Mouse (Mus musculus): ENCODE data around the gene Mrgprh. TPM values are rescaled to one million over a fixed set of nuclear protein-coding genes. Genes with fewer than 3 reads are reported as not detected.

The Mrgprh gene
- 1 to 10 TPM; 5.3 to 5.6 TPM for total RNA-seq (2021)

DNA sequence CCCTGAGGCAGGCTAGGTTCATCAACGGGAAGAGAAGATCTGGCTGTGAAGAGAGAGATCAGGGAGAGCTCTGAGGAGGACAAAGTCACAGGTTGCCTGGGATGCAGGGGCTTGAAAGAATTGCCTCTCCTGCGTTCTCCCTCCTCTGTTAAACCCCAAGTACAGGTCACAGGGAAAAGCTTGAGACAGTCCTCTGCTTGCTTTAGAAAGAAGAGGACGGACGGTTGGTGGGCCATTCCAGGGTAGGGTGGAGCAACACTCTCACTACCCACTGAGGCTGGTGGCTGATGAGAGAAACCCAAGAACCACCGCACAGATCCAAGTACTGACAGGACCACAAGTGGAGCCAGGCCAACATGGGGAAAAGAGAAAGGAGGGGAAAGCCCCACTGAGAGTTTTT lies at the start of gene Mrgprh:
Gene Mrgprh, plus strand, starts transcription at position 301 of the 400 bp plus-strand sequence.
- no peak for DNase-seq
- intact Hi-C loops (cut with DNase I), result no loop called here

GRCm38 (mm10) chr17:12830351-12830750 lies 45.5 kb upstream of the Mrgprh start:
- DNase-seq, result no peak
- intact Hi-C loops (cut with DNase I), result no loop called here

- DNase-seq, result peak; percentile 58 to 64
- intact Hi-C loops (cut with DNase I), result no loop called here
Observed at GRCm38 (mm10) chr17:12832231-12832630, 43.6 kb upstream of the Mrgprh start.

GRCm38 (mm10) chr17:12832657-12833056 lies 43.2 kb upstream of the Mrgprh start:
- intact Hi-C loops (cut with DNase I), result no loop called here
- DNase-seq, result no peak

DNA sequence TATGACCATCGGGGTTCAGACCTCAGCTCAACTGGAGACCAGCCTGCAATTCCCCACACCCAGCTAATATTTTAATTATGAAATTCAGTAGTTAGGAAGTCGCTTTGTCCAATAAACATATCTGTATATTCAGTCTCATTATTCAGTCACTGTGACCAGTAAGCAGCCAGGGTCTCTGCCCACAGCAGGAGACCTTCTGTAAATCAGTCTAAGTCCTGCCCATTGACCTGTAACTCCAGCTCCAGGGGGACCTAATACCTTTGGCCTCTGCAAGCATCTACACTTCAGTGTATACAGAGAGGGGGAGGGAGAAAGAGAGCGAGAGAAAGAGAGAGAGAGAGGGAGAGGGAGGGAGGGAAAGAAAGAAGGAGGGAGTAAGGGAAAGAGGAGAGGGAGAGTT lies 41.5 kb upstream of the Mrgprh start:
- no peak for DNase-seq
- intact Hi-C loops (cut with DNase I), result no loop called here

DNA sequence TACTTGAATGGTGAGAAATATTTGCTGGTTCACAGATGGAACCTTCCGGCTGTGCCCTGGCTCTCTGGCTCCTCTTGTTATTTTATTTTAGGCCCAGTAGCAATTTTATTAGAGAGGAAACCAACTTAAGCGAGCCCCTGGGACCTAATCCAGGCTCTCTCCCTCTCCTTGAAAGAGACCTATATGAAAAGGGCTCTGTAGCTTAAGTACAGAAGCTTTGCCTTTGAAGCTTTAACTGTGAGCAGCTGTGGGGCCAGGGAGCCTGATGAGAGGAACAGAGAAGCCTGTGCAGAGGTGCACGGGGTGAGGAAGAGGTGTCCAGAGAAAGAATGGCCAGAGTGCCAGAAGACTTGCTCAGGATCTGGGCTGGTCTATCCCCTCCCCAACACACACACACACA lies 41.0 kb upstream of the Mrgprh start:
- intact Hi-C loops (cut with DNase I), result no loop called here
- DNase-seq, result no peak

GRCm38 (mm10) chr17:12835738-12836137 lies 40.1 kb upstream of the Mrgprh start:
- no peak for DNase-seq
- intact Hi-C loops (cut with DNase I), result no loop called here

DNA sequence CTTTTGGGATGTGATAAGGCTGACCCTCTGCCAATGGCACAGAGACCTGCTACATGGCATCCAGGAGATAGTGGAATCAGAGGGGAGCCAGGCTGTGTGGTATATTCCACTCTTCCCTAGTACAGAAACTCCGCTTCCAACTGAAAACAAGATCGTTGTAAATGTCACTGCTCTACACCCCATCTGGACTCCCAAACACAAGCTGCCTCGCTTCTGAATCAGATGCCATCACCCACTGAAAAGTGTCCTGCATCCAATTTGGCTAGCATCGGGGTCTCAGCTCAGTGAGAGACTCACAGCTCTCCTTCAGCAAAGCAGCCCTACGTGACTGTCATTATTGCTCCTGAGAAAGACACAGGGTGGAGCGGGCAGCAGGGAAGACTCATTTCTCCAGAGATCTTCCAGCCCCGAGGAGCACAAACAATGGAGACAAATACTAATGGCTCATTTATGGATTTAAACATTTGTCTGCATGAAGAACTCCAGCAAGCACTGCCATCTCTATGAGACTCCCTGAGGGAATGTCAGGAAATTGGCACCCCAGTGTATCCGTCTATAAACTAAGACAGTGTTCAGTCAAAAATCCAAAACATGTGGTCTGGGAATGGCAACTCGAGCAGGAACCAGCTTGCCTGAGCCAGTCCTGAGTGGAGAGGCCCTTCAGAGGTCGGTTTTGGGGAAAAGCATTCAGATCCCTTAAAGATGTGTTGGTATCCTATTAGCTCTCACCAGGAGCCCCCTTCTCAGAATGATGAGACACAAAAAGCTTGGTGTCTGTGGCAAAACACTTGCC lies 36.2 kb upstream of the Mrgprh start:
- intact Hi-C loops (cut with DNase I), result no loop called here
- DNase-seq, result no peak

GRCm38 (mm10) chr17:12843826-12844225 lies 32.0 kb upstream of the Mrgprh start:
- intact Hi-C loops (cut with DNase I), result no loop called here
- no peak for DNase-seq

DNA sequence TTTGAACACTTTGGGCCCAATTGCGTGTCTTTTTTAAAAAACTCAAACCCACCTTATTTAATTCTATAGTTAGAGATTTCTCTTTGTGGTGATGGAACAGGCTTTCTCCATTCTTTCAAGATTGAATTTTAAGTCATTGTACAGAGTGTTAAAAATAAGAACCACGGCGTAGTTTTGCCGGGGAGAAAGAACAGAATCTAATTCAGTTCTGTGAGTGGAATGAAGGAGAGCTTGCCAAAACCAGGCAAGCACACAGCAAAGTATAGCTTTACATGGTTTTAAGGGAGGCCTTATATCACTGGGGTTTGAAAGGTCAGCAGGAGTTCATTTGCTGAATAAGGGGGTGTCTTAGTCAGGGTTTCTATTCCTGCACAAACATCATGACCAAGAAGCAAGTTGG lies 31.3 kb upstream of the Mrgprh start:
- no peak for DNase-seq
- intact Hi-C loops (cut with DNase I), result no loop called here

DNA sequence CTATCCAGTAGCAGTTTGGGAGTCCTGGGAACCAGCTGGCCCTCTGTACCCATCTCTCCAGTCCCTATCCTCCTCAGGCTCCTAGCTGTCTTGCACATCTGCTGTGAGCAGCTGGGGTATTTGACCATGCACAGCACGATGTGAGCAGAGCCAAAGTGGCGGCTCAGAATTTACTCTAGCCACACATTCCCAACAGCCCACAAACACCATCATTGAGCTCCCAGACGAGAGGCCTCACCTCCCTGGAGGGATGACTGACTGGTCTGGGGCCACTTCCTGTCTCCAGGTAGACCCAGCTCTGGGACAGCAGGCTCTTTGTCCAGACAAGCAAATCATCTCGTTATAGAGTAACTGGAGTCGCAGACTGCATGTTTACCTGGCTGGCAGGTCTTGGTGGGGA lies 30.0 kb upstream of the Mrgprh start:
- DNase-seq, result no peak
- intact Hi-C loops (cut with DNase I), result no loop called here

- intact Hi-C loops (cut with DNase I), result no loop called here
- no peak for DNase-seq
Observed at GRCm38 (mm10) chr17:12846474-12846873, 29.4 kb upstream of the Mrgprh start.

DNA sequence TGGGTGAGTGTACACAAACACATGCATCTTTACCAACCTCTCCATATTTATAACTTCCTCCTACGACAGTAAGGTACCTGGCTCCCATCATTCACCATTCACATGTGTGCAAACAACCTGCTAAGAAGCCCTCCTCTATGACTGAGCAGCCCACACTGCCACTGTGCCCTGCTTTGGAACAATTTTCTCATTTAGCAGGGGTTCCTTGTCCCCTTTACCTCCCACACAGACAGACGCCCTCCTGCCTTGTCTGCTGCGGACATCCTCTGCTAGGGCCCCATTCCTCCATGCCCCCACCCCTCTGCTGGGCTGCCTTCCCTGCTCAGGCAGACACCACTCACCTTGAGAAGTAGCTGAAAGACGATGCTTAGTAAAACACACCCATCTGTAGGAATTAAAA lies 28.1 kb upstream of the Mrgprh start:
- DNase-seq, result no peak
- intact Hi-C loops (cut with DNase I), result no loop called here

DNA sequence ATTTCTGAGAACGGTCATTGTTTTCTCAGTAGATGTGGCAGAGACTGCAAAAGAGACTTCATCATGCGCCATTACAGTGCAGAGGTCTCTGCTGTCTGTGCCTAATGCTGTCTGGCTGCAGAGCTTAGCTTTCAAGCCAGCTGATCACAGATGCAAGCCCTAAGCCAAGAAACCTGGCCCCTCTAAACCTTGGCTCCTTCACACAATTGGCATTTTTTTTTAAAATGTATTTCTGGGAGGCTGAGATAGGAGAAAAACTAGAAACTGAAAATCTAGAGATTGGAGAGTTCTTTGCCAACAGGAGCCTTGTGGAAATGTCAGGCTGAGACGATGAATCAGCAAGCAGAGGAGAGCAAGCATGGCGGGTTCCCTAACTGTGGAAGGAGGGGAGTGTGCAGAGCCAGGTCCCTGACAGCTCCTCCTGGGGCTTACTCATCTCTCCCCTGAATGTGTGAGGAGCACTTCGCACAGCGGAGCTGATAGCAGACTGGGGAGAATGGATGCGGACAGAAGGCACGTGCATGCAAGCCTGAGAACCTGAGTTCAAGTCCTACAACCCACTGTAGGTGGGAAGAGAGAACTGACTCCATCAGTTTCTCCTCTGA lies 26.0 kb upstream of the Mrgprh start:
- no peak for DNase-seq
- intact Hi-C loops (cut with DNase I), result no loop called here

GRCm38 (mm10) chr17:12851689-12852088 lies 24.1 kb upstream of the Mrgprh start:
- no peak for DNase-seq
- intact Hi-C loops (cut with DNase I), result no loop called here

- intact Hi-C loops (cut with DNase I), result no loop called here
- DNase-seq, result no peak
Observed at GRCm38 (mm10) chr17:12853821-12854220, 22.0 kb upstream of the Mrgprh start.

DNA sequence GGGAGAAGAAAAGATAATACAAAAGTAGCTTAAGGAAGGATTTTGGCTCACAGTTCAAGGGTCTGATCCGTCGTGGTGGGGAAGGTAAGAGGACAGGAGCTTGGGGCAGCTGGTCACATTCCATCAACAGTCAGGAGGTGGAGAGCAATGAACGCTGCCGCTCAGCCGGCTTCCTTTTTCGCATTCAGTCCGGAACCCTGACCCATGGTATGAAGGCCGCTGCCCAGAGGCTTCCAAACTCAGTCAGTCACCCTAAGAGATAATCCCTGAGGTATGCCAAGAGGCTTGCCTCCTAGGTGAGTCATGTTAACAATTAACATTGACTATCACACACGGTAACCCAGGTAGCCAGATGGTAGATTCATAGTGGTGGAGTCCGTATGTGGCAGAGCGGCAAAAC lies 21.4 kb upstream of the Mrgprh start:
- intact Hi-C loops (cut with DNase I), result no loop called here
- no peak for DNase-seq

GRCm38 (mm10) chr17:12857395-12857794 lies 18.4 kb upstream of the Mrgprh start:
- intact Hi-C loops (cut with DNase I), result no loop called here
- no peak for DNase-seq

DNA sequence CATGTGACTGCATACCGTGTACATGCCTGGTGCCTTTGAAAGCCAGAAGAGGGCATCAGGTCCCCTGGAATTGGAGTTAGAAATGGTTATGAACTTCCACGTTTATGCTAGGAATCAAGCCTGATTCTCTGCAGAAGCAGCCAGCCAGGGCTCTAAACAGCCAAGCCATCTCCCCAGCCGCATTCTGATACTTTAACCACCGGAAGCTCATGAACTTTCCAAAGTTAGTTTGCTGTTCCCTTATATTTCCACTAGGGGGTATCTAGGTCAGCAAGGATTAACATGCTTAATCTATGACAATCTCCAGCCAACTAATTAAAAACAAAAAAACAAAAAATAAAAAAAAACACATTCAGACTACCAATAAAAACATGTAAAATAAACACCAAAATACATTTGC lies 17.8 kb upstream of the Mrgprh start:
- intact Hi-C loops (cut with DNase I), result no loop called here
- DNase-seq, result no peak

DNA sequence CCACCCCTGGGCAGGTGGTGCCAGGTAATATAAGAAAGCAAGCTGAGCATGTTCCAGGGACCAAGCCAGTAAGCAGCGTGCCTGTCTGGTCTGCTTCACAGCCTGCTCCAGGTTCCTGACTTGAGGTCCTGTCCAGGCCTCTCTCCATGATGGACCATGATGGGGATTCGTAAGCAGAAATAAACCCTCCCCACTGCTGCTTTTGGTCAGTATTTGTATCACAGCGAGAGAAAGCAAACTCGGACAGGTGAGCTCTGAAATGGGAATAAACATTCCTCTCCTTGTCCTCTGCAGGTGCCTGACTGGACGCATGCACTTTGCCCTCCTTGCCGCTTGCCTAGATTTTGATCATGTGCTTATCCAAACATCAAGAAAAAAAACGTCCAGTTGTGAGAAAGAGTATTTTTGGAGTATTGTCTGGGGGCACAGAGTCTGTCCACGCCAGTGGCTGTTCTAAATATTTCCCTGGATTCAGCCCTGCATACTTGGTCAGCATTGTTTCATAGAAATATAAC lies 16.8 kb upstream of the Mrgprh start:
- intact Hi-C loops (cut with DNase I), result no loop called here
- DNase-seq, result no peak

DNA sequence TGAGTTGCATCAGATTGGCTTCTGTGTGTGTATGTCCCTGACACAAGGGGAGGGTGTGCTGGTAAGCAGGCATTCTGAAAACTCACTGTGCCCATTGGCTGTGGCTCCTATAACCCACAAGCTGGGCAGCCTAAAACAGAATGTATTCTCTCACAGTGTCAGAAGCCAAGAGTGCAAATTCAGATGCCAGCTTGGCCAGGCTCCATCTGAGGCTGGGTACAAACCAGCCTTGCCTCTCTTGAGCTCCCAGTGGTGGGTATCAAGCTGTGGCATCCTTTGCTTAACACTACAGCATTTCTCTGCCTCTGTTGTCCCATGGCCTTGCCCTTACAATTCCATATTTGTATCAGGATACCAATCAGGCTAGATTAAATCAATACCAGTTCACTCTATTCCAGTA lies 11.7 kb upstream of the Mrgprh start:
- intact Hi-C loops (cut with DNase I), result no loop called here
- no peak for DNase-seq

DNA sequence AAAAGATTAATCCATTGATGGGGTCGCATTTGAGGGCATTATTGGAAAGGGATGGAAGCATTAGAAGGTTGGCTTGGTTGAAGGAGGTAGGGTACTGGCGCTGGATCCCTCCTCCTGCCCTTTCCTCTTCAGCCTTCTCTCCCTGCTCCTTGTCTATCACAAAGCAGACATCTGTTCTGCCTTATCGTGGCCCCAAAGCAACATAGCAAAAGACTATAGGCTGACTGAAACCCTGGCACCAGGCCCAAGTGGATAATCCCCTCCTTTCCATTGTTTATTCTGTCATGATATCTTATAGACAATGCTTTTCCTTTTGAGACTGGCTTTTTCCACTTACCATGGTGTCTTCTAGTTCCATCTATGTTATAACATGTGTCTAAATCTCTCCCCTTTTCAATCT lies 10.4 kb upstream of the Mrgprh start:
- no peak for DNase-seq
- intact Hi-C loops (cut with DNase I), result no loop called here
